Mouse (Mus musculus): ENCODE data around the gene Sh3gl2. TPM values are rescaled to one million over a fixed set of nuclear protein-coding genes. Genes with fewer than 3 reads are reported as not detected.

The Sh3gl2 gene
- total RNA-seq, 2 experiments from 2014 or later = 247 to 282 TPM

- intact Hi-C loops (cut with DNase I) = no loop called here
- no peak for TF ChIP-seq CTCF (IDR thresholded peaks at IDR 0.05)
- Histone ChIP-seq H3K27ac (peak overlapping the region; percentile 29; the same call in 1 of the 2 replicates), H3K4me3 (no peak overlapping the region)
- no peak for DNase-seq (ENCODE audit: extremely low spot score in 1 of 2, low spot score in 2 of 2)
Observed at GRCm38 (mm10) chr4:85262146-85262545, 57.2 kb downstream of the Sh3gl2 start.

DNA sequence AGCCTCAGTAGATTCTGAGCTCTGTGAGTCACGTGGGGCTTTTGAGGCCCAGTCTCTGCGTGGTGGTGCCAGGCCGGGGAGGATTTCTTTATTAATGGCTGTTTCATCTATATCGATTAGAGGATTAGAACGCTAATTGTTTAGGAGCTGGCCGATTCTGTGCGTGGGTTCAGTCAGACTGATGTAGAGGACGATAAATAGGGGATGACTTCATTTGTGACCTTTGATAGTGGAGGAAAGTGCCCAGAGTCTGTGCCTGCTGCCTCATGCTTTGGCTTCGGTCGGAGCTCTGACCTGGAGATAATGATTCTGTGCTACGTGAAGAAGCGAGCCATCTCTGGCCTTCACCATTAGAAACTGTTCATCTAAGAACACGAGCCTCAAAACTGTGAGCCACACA, 57.7 kb downstream of the Sh3gl2 start:
- intact Hi-C loops (cut with DNase I) = no loop called here
- H3K27ac ChIP-seq = peak overlapping the region; percentile 29; the same call in 1 of the 2 replicates
- H3K4me3 ChIP-seq = no peak overlapping the region
- TF ChIP-seq CTCF (IDR thresholded peaks at IDR 0.05) = no peak
- no peak for DNase-seq (ENCODE audit: extremely low spot score in 1 of 2, low spot score in 2 of 2)

DNA sequence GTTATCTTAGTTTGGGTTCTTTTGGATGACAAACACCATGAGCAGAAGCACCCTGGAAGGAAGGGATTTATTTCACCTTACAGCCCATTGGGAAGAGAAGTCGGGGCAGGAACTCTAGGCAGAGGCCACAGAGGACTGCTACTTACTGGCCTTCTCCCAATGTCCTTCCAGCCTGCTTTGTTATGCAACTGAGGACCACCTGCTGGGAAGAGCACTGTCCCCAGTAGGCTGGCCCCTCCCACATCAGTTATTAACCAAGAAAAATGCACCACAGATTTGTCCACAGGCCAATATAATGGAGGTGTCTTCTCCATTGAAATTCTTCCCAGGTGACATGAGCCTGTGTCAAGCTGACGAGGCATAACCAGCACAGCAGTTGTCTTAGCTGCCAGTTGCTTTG, 62.5 kb downstream of the Sh3gl2 start:
- intact Hi-C loops (cut with DNase I) = no loop called here
- no peak for DNase-seq (ENCODE audit: extremely low spot score in 1 of 2, low spot score in 2 of 2)
- H3K27ac ChIP-seq = no peak overlapping the region
- no peak for TF ChIP-seq CTCF (IDR thresholded peaks at IDR 0.05)
- no peak overlapping the region for H3K4me3 ChIP-seq

DNA sequence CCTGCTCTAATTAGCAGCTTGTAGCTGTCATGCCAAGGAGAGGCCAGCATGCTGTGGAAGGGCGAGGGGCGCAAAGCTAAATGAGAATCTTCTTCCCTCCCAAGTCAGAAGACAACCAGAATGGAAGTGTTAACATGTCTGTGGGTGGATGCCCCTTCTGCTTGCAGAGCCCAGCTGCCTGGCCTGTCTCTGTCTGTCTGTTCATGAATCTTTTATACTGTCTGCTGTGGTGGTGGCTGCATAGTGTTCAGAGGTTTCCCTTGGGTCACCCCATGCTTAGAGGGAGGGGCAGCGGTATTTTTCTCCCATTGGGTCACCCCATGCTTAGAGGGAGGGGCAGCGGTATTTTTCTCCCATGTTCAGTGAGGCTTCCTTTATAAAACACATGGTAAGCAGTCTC, 68.0 kb downstream of the Sh3gl2 start:
- intact Hi-C loops (cut with DNase I) = loop anchor here (5.0 kb wide), 1 partner anchor 111 kb away; no protein-coding TSS in a partner anchor
- TF ChIP-seq CTCF (IDR thresholded peaks at IDR 0.05) = no peak
- Histone ChIP-seq H3K27ac (peak overlapping the region; percentile 59), H3K4me3 (no peak overlapping the region)
- no peak for DNase-seq (ENCODE audit: extremely low spot score in 1 of 2, low spot score in 2 of 2)

- H3K27ac ChIP-seq = peak overlapping the region; percentile 59; the same call in 1 of the 2 replicates
- no peak overlapping the region for H3K4me3 ChIP-seq
- TF ChIP-seq CTCF (IDR thresholded peaks at IDR 0.05) = peak; percentile 27
- DNase-seq (ENCODE audit: extremely low spot score in 1 of 2, low spot score in 2 of 2) = no peak
- intact Hi-C loops (cut with DNase I) = loop anchor here (5.0 kb wide), 1 partner anchor 111 kb away; no protein-coding TSS in a partner anchor
Observed at GRCm38 (mm10) chr4:85273452-85273851, 68.5 kb downstream of the Sh3gl2 start.

DNA sequence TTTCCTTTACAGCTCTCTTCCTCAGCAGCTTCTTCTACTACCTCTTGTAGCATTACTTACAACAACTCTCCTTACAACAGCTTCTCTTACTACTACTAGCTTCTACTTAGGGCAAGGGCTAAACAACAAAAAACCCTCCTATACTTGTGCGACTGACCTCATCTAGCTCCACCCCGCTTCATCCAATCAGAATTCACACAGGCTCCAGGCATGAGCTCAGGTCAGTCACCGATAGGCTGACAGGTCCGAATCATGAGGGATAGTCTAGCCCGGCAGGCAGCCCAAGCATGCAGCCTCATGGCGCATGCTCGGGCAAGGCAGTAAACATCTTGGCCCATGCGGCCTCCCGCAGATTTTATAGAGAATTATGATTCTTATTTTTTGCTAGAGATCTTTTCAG, 78.2 kb downstream of the Sh3gl2 start:
- Histone ChIP-seq H3K27ac (no peak overlapping the region), H3K4me3 (no peak overlapping the region)
- intact Hi-C loops (cut with DNase I) = no loop called here
- no peak for TF ChIP-seq CTCF (IDR thresholded peaks at IDR 0.05)
- no peak for DNase-seq (ENCODE audit: extremely low spot score in 1 of 2, low spot score in 2 of 2)

DNA sequence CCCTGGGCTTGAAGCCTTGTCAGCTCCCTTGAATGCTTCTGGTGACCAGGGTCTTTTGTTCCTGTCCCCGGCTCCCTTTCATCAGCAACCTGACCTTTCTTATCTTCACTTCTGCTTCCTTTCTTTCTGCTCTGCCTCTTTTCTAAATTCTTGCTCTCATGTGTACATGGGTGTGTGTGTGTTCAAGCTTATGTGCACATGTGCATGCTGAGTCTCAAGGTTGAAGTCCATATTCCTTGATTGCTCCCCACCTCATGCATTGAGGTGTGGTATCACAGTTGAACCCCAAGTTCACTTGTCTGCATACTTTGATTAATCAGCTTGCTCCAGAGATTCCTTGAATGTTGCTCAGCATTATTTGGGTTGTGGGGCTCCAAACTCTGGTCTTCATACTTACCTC, 85.1 kb downstream of the Sh3gl2 start:
- no peak for DNase-seq (ENCODE audit: extremely low spot score in 1 of 2, low spot score in 2 of 2)
- H3K27ac ChIP-seq = no peak overlapping the region
- no peak for TF ChIP-seq CTCF (IDR thresholded peaks at IDR 0.05)
- intact Hi-C loops (cut with DNase I) = no loop called here
- H3K4me3 ChIP-seq = no peak overlapping the region

GRCm38 (mm10) chr4:85291296-85291695, 86.4 kb downstream of the Sh3gl2 start:
- intact Hi-C loops (cut with DNase I) = no loop called here
- no peak overlapping the region for H3K27ac ChIP-seq
- DNase-seq (ENCODE audit: extremely low spot score in 1 of 2, low spot score in 2 of 2) = no peak
- H3K4me3 ChIP-seq = no peak overlapping the region
- TF ChIP-seq CTCF (IDR thresholded peaks at IDR 0.05) = no peak

DNA sequence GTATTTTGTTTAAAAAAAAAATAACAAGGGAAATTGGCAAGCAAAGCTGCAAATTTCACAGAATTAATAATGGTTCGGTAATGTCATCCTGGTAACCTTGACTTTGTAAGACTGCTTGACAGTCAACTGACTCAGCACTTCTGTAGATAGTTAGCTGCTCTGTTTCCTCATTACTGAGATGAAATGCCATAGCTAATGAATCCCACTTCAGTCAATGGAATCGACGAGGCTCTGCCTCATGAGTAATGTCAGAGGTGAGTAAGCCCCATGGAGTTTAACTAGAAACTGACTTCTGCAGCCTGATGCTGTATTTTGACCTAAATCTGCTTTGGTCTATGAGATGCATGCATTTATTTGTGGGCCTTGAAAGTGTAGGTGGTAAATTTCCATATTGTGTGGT, 88.4 kb downstream of the Sh3gl2 start:
- no peak for TF ChIP-seq CTCF (IDR thresholded peaks at IDR 0.05)

DNA sequence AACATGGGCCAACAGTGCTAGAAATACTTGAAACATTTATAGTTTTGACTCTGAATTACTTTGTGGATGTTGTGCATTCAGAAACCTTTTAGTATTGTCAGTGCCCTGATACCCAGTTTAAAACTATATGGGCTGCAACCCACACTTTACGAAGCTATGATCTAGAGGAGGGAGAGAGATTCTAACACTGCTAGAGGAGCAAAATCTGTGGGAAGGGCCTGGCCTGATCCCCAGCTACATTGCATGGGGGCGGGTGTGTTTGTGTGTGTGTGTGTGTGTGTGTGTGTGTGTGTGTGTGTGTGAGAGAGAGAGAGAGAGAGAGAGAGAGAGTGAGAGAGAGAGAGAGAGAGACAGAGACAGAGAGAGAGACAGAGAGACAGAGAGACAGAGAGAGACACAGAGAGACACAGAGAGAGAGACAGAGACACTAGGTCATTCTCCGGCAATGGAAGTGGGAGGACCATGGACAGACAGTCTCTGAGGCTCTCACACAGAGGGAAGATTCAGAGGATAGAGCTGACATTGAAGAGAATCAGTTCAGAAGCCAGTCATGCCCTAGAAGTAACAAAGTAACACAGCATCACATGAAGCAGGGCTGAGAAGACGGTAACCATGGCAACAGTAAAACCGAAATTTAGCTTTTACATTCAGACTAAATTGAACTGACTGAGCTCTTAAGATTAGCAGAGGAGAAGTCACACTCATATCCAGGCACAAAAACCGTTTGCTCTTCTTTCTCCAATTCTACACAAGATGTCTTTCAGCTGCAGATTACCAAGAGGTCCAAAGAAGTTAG, 95.9 kb downstream of the Sh3gl2 start:
- no peak overlapping the region for H3K4me3 ChIP-seq
- DNase-seq (ENCODE audit: extremely low spot score in 1 of 2, low spot score in 2 of 2) = no peak
- intact Hi-C loops (cut with DNase I) = no loop called here
- TF ChIP-seq CTCF (IDR thresholded peaks at IDR 0.05) = no peak
- peak overlapping the region; percentile 59 for H3K27ac ChIP-seq

More for the DNA sequence above, 88.4 kb downstream of the Sh3gl2 start:
- Histone ChIP-seq H3K27ac (no peak overlapping the region), H3K4me3 (no peak overlapping the region)
- no peak for DNase-seq (ENCODE audit: extremely low spot score in 1 of 2, low spot score in 2 of 2)
- intact Hi-C loops (cut with DNase I) = no loop called here

- no peak for DNase-seq (ENCODE audit: extremely low spot score in 1 of 2, low spot score in 2 of 2)
- intact Hi-C loops (cut with DNase I) = no loop called here
- Histone ChIP-seq H3K4me3 (no peak overlapping the region), H3K27ac (no peak overlapping the region)
- TF ChIP-seq CTCF (IDR thresholded peaks at IDR 0.05) = no peak
Observed at GRCm38 (mm10) chr4:85305912-85306573, 101.1 kb downstream of the Sh3gl2 start.

GRCm38 (mm10) chr4:85319092-85319491, 114.2 kb downstream of the Sh3gl2 start:
- no peak for DNase-seq (ENCODE audit: extremely low spot score in 1 of 2, low spot score in 2 of 2)
- no peak overlapping the region for H3K4me3 ChIP-seq

More at GRCm38 (mm10) chr4:85319092-85319491, 114.2 kb downstream of the Sh3gl2 start:
- no peak overlapping the region for H3K27ac ChIP-seq
- no peak for TF ChIP-seq CTCF (IDR thresholded peaks at IDR 0.05)
- intact Hi-C loops (cut with DNase I) = no loop called here
